Mouse (Mus musculus): ENCODE results near the gene Pcx. TPM values are rescaled to one million over a fixed set of nuclear protein-coding genes. Genes with fewer than 3 reads are reported as not detected.

Gene Pcx
- polyA plus RNA-seq, 1 experiment from 2014 or later: 16.6 TPM

GRCm38 (mm10) chr19:4494707-4495106 lies 15.6 kb upstream of the Pcx start:
- no peak overlapping the region for H3K4me3 ChIP-seq (ENCODE audit: low read length)
- no peak overlapping the region for H3K9ac ChIP-seq (ENCODE audit: low read depth, low read length)
- no peak for ATAC-seq
- H3K27ac ChIP-seq (ENCODE audit: low read length): no peak overlapping the region
- 65% methylated on average over 7 of the region's 7 CpGs for WGBS
- no peaks in the 10 kb centered on the region for H3K36me3 ChIP-seq (ENCODE audit: control insufficient read depth, insufficient read depth, low read length)
- peaks cover 18% of the 10 kb centered on the region for H3K4me1 ChIP-seq (ENCODE audit: control insufficient read depth, insufficient read depth, low read length)
- no peaks in the 10 kb centered on the region for H3K27me3 ChIP-seq (replicated peaks; ENCODE audit: control insufficient read depth, insufficient read depth, low read length)
- H3K4me2 ChIP-seq (ENCODE audit: low read depth, low read length): no peak overlapping the region
- H3K9me3 ChIP-seq (ENCODE audit: control insufficient read depth, low read length): no peaks in the 10 kb centered on the region

DNA sequence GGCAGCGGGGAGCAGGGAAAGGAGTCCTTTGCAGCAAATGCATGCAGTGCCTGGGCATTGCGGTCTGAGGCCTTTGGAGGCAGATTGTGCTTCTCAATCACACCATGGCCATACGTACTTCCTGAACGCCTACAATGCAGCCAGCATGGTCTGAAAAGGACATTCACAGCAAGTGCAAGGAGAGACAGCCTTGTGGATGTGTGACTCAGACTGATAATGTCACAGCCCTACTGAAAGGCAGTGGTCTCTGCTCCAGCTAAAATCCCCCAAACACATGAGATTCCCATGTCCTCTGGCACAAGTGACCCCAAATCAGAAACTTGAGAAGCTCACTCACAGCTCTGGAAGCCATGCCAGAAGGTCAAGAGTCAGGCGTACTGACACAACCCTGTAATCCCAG lies 14.5 kb upstream of the Pcx start:
- Histone ChIP-seq H3K4me2 (ENCODE audit: low read depth, low read length) (no peak overlapping the region), H3K27ac (ENCODE audit: low read length) (no peak overlapping the region), H3K9me3 (ENCODE audit: control insufficient read depth, low read length) (no peaks in the 10 kb centered on the region), H3K27me3 (replicated peaks; ENCODE audit: control insufficient read depth, insufficient read depth, low read length) (no peaks in the 10 kb centered on the region), H3K9ac (ENCODE audit: low read depth, low read length) (no peak overlapping the region), H3K36me3 (ENCODE audit: control insufficient read depth, insufficient read depth, low read length) (no peaks in the 10 kb centered on the region), H3K4me1 (ENCODE audit: control insufficient read depth, insufficient read depth, low read length) (peaks cover 18% of the 10 kb centered on the region), H3K4me3 (ENCODE audit: low read length) (no peak overlapping the region)
- no peak for ATAC-seq
- 80% methylated on average over 5 of the region's 5 CpGs for WGBS

- no peaks in the 10 kb centered on the region for H3K27me3 ChIP-seq (replicated peaks; ENCODE audit: control insufficient read depth, insufficient read depth, low read length)
- ATAC-seq: peak; percentile 80
- 76% methylated on average over 3 of the region's 3 CpGs for WGBS
- H3K4me1 ChIP-seq (ENCODE audit: control insufficient read depth, insufficient read depth, low read length): peaks cover 18% of the 10 kb centered on the region
- no peaks in the 10 kb centered on the region for H3K36me3 ChIP-seq (ENCODE audit: control insufficient read depth, insufficient read depth, low read length)
- H3K9ac ChIP-seq (ENCODE audit: low read depth, low read length): peak overlapping the region; percentile 59
- peak overlapping the region; percentile 90 for H3K27ac ChIP-seq (ENCODE audit: low read length)
- no peak overlapping the region; the same call in 1 of the 2 replicates for H3K4me3 ChIP-seq (ENCODE audit: low read length)
- H3K9me3 ChIP-seq (ENCODE audit: control insufficient read depth, low read length): no peaks in the 10 kb centered on the region
- H3K4me2 ChIP-seq (ENCODE audit: low read depth, low read length): peak overlapping the region; percentile 40
Measured at GRCm38 (mm10) chr19:4496535-4497262, 13.6 kb upstream of the Pcx start.

DNA sequence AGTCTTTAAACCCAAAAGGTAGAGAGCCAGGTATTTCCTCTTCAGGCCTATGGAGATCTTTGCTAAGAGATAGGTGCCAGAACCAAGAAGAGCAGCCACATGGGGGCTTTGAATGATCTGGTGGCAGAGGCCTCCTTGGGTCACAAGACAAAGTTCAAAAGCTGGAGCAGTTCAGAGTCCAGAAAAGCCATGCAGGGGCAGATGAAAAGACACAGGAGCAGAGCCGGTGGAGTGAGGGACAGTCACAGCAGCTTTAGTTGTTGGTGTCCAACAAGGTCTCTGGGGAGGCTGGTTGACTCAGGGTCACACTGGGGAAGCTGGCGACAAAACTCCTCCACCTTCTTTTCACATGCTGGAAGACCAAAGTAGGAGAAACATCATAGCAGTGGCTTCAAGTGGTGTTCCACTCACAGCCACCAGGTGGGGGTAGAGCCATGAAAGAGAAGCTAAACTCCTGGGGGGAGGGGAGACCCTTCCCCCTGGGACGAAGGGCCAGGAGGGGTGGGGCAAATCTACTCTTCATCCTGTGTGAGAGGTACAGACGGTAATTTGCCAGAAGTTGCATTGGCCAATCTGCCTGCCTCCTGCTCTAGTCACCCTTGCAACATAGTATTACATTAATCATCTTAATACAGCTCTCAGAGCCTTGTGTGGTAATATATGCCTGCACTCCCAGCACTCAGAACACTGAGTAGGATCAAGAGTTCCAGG lies 12.9 kb upstream of the Pcx start:
- peak overlapping the region; percentile 59 for H3K9ac ChIP-seq (ENCODE audit: low read depth, low read length)
- H3K4me2 ChIP-seq (ENCODE audit: low read depth, low read length): peak overlapping the region; percentile 40
- H3K27ac ChIP-seq (ENCODE audit: low read length): peak overlapping the region; percentile 90
- H3K36me3 ChIP-seq (ENCODE audit: control insufficient read depth, insufficient read depth, low read length): no peaks in the 10 kb centered on the region
- H3K9me3 ChIP-seq (ENCODE audit: control insufficient read depth, low read length): no peaks in the 10 kb centered on the region
- H3K4me1 ChIP-seq (ENCODE audit: control insufficient read depth, insufficient read depth, low read length): peaks cover 18% of the 10 kb centered on the region
- no peaks in the 10 kb centered on the region for H3K27me3 ChIP-seq (replicated peaks; ENCODE audit: control insufficient read depth, insufficient read depth, low read length)
- peak; percentile 33 for ATAC-seq
- WGBS: 5% methylated on average over 4 of the region's 4 CpGs
- peak overlapping the region; percentile 36 for H3K4me3 ChIP-seq (ENCODE audit: low read length)

DNA sequence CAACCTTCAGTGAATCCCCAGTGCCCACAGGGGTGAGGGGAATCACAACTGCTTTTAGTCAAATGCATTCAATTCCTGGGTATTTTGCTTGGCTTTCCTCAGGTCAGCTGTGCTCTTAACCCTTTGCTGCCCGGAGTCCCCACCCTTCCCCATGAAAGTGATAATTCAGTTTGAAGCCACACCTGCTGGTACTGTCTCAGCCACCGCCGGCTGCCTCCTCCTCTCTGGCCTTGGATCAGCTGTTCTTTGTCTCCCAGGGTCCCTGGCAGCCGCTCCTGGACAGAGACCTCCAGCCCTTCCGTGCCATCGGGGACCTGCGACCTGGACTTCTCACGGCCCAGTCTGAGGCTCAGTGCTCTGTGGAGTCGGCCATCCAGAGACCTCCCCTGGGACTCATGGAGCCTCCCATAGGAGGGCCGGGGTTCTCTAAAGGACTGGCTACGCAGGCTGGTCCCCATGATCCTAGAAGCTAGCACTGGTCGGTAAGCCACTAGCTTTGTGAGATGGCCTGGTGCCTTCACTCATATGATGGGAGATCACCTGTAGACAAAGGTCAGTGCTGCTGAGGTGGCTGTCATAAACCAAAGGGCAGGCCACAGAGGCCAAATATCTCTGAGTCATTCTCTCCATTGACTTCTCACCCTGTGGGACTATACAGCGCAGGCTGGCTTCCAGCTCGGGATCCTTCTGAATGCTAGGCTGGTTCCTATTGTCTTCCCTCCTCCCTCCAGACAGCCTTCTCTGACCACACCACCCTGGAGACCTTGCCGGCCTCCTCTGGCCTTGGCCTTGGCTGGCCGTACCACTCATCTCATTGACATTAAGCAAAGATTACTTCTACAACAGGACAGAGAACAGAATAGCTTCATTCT lies 12.0 kb upstream of the Pcx start, which contains the start of gene 2010003K11Rik:
Gene 2010003K11Rik, minus strand, starts transcription at position 522 of the 872 bp plus-strand sequence.
- WGBS: 56% methylated on average over 16 of the region's 16 CpGs
- ATAC-seq: peak; percentile 69
- peaks cover 18% of the 10 kb centered on the region for H3K4me1 ChIP-seq (ENCODE audit: control insufficient read depth, insufficient read depth, low read length)
- H3K9ac ChIP-seq (ENCODE audit: low read depth, low read length): peak within 1 kb of the TSS; percentile 59
- H3K27me3 ChIP-seq (replicated peaks; ENCODE audit: control insufficient read depth, insufficient read depth, low read length): no peaks in the 10 kb centered on the region
- peak within 1 kb of the TSS; percentile 90 for H3K27ac ChIP-seq (ENCODE audit: low read length)
- H3K4me2 ChIP-seq (ENCODE audit: low read depth, low read length): peak within 1 kb of the TSS; percentile 40
- no peaks in the 10 kb centered on the region for H3K9me3 ChIP-seq (ENCODE audit: control insufficient read depth, low read length)
- no peaks in the 10 kb centered on the region for H3K36me3 ChIP-seq (ENCODE audit: control insufficient read depth, insufficient read depth, low read length)
- peak within 1 kb of the TSS; percentile 36 for H3K4me3 ChIP-seq (ENCODE audit: low read length)

DNA sequence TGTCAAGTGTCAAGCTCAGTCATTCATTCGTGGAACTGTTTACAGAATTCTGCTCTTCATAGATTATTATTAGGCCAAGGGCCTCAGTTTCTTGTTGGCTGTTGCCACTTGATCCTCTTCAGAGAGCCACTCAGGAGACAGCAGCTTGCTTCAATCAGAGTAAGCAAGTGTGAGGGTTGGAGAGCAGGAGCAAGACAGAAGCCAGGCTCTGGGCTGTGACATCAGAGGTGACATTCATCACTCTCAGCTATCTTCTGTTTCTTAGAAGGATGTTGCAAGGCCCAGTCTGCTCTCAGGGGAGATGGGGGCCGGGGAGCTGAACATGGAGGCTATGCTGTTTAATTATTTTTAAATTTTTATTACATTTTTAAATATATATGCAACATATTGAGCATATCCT lies 7.6 kb upstream of the Pcx start:
- no peak overlapping the region for H3K4me2 ChIP-seq (ENCODE audit: low read depth, low read length)
- H3K4me1 ChIP-seq (ENCODE audit: control insufficient read depth, insufficient read depth, low read length): peaks cover 8% of the 10 kb centered on the region
- no peak for ATAC-seq
- no peak overlapping the region for H3K9ac ChIP-seq (ENCODE audit: low read depth, low read length)
- H3K4me3 ChIP-seq (ENCODE audit: low read length): no peak overlapping the region
- no peaks in the 10 kb centered on the region for H3K36me3 ChIP-seq (ENCODE audit: control insufficient read depth, insufficient read depth, low read length)
- no peaks in the 10 kb centered on the region for H3K9me3 ChIP-seq (ENCODE audit: control insufficient read depth, low read length)
- no peak overlapping the region for H3K27ac ChIP-seq (ENCODE audit: low read length)
- 63% methylated on average over 2 of the region's 2 CpGs for WGBS
- H3K27me3 ChIP-seq (replicated peaks; ENCODE audit: control insufficient read depth, insufficient read depth, low read length): no peaks in the 10 kb centered on the region

DNA sequence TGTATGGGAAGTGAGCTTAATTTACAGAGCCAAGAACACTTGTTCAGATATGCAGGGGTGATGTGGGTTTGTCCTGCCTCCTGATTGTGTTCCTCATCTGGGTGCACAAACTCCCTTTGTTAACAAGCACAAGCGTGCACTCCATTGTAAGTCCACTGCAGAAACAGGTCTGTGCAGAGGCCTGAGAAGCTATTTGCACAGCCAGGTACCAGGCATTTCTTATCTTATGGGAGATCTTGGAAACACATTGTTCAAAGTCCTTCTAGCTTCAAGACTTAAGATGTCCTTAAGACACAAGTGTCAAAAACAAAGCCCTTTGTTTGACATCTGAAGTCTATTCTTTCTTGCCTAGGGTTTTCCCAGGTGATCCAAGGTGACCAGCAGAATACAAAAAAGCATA lies 5.4 kb upstream of the Pcx start:
- Histone ChIP-seq H3K9me3 (ENCODE audit: control insufficient read depth, low read length) (no peaks in the 10 kb centered on the region), H3K4me2 (ENCODE audit: low read depth, low read length) (no peak overlapping the region), H3K9ac (ENCODE audit: low read depth, low read length) (no peak overlapping the region), H3K27me3 (replicated peaks; ENCODE audit: control insufficient read depth, insufficient read depth, low read length) (no peaks in the 10 kb centered on the region), H3K4me1 (ENCODE audit: control insufficient read depth, insufficient read depth, low read length) (0 out of 2 replicates have a peak, but pooled peaks cover 2% of the 10 kb centered on the region), H3K36me3 (ENCODE audit: control insufficient read depth, insufficient read depth, low read length) (no peaks in the 10 kb centered on the region), H3K4me3 (ENCODE audit: low read length) (no peak overlapping the region), H3K27ac (ENCODE audit: low read length) (no peak overlapping the region)
- ATAC-seq: no peak
- WGBS: 95% methylated on average over 1 of the region's 1 CpGs

- peaks cover 6% of the 10 kb centered on the region for H3K4me1 ChIP-seq (ENCODE audit: control insufficient read depth, insufficient read depth, low read length)
- H3K27ac ChIP-seq (ENCODE audit: low read length): peak overlapping the region; percentile 4; the same call in 1 of the 2 replicates
- ATAC-seq: no peak
- 55% methylated on average over 3 of the region's 3 CpGs for WGBS
- no peak overlapping the region for H3K9ac ChIP-seq (ENCODE audit: low read depth, low read length)
- no peaks in the 10 kb centered on the region for H3K9me3 ChIP-seq (ENCODE audit: control insufficient read depth, low read length)
- H3K4me3 ChIP-seq (ENCODE audit: low read length): no peak overlapping the region
- H3K36me3 ChIP-seq (ENCODE audit: control insufficient read depth, insufficient read depth, low read length): no peaks in the 10 kb centered on the region
- H3K27me3 ChIP-seq (replicated peaks; ENCODE audit: control insufficient read depth, insufficient read depth, low read length): 0 out of 2 replicates have a peak, but pooled peaks cover 6% of the 10 kb centered on the region
- no peak overlapping the region for H3K4me2 ChIP-seq (ENCODE audit: low read depth, low read length)
Measured at GRCm38 (mm10) chr19:4507746-4508145, 2.5 kb upstream of the Pcx start.
